Mouse (Mus musculus) limb, embryonic 12.5 days (tissue): ENCODE results near the gene Bcl11a. TPM values are rescaled to one million over a fixed set of nuclear protein-coding genes. Genes with fewer than 3 reads are reported as not detected.

Experiments
- ATAC-seq: fragments of 200-750 bp; cut with Nextera tagmentation; 2 replicates; pipeline ENCODE4 v1.8.0; 2017; ENCODE audit warnings: low read depth, moderate TSS enrichment; ENCODE audit not compliant: insufficient number of reproducible peaks, insufficient read depth, low FRiP score, low TSS enrichment
- H3K27ac ChIP-seq: fragments of 300-500 bp; sonication (generic); 2 replicates; pipeline ENCODE4 v1.5.1; 2016; ENCODE audit warnings: mild to moderate bottlenecking, moderate library complexity
- H3K27me3 ChIP-seq: fragments of 300-500 bp; sonication (generic); 2 replicates; pipeline ENCODE4 v1.6.1; 2016; ENCODE audit warnings: mild to moderate bottlenecking, moderate library complexity
- H3K36me3 ChIP-seq: fragments of 300-500 bp; sonication (generic); 2 replicates; pipeline ENCODE4 v1.6.1; 2016; ENCODE audit warnings: mild to moderate bottlenecking, moderate library complexity
- H3K4me1 ChIP-seq: fragments of 300-500 bp; sonication (generic); replicated peaks from 2 replicates; pipeline ENCODE4 v1.6.1; 2016
- H3K4me2 ChIP-seq: fragments of 300-500 bp; sonication (generic); 2 replicates; pipeline ENCODE4 v1.6.1; 2016; ENCODE audit warnings: mild to moderate bottlenecking, moderate library complexity
- H3K4me3 ChIP-seq: fragments of 300-500 bp; sonication (generic); replicated peaks from 2 replicates; pipeline ENCODE4 v1.5.1; 2016; ENCODE audit warnings: mild to moderate bottlenecking
- H3K9ac ChIP-seq: fragments of 300-500 bp; sonication (generic); replicated peaks from 2 replicates; pipeline ENCODE4 v1.6.1; 2016; ENCODE audit warnings: mild to moderate bottlenecking, moderate library complexity
- H3K9me3 ChIP-seq: fragments of 300-500 bp; sonication (generic); 2 replicates; pipeline ENCODE4 v1.6.1; 2016; ENCODE audit warnings: mild to moderate bottlenecking, moderate library complexity
- WGBS: fragments of 180-500 bp; shearing (Covaris S2); methylation state at CpG from one replicate; pipeline ENCODE4 v1.1.7; 2016; 5-methylcytosine and 5-hydroxymethylcytosine counted together
- polyA plus RNA-seq: library from polyadenylated mRNA; unstranded; fragments of >200 nt; fragmentation: Nextera tagmentation; extraction: Ambion mirVana; gene quantifications from 2 replicates; pipeline ENCODE4 v1.2.1, GENCODE M21; 2016

Bcl11a gene
- polyA plus RNA-seq, 1 experiment from 2014 or later, result 109 TPM

DNA sequence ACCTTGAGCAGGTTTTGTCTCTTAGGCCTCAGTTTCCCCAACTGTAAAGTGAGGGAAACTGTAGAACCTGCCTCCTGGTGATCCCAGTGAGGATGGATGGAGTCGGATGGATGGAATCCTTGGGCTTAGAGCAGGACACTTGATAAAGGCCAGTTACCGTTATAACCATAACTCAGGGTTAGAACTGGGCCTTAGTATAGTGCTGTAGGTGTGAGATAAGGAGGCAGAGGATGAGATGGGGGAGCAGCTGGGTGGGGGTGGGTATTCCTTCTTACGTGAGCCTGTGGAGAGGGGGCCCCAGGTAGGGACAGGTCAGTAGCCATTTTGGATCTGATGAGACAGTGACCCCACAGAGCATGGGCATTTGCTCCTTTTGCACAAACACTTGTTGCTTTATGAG lies 23.8 kb downstream of the Bcl11a start:
- Histone ChIP-seq H3K4me2 (no peak overlapping the region), H3K4me3 (no peak overlapping the region), H3K4me1 (peaks cover 68% of the 10 kb centered on the region), H3K9ac (no peak overlapping the region), H3K36me3 (peaks cover 27% of the 10 kb centered on the region), H3K9me3 (no peaks in the 10 kb centered on the region), H3K27ac (no peak overlapping the region), H3K27me3 (no peaks in the 10 kb centered on the region)
- ATAC-seq, result no peak
- WGBS, result 86% methylated on average over 3 of the region's 3 CpGs

GRCm38 (mm10) chr11:24102372-24102771 lies 24.5 kb downstream of the Bcl11a start:
- 72% methylated on average over 2 of the region's 2 CpGs for whole genome bisulfite sequencing

GRCm38 (mm10) chr11:24103128-24103742 lies 25.4 kb downstream of the Bcl11a start:
- H3K4me1 ChIP-seq, result peaks cover 54% of the 10 kb centered on the region
- H3K9me3 ChIP-seq, result no peaks in the 10 kb centered on the region
- no peaks in the 10 kb centered on the region for H3K27me3 ChIP-seq
- H3K4me2 ChIP-seq, result no peak overlapping the region
- ATAC-seq, result no peak
- H3K9ac ChIP-seq, result no peak overlapping the region
- no peak overlapping the region for H3K4me3 ChIP-seq
- peaks cover 27% of the 10 kb centered on the region for H3K36me3 ChIP-seq
- no peak overlapping the region for H3K27ac ChIP-seq
- WGBS, result 77% methylated on average over 6 of the region's 6 CpGs

More at GRCm38 (mm10) chr11:24102372-24102771, 24.5 kb downstream of the Bcl11a start:
- no peak for ATAC-seq
- no peak overlapping the region for H3K4me3 ChIP-seq
- no peak overlapping the region for H3K27ac ChIP-seq
- H3K4me1 ChIP-seq, result peaks cover 61% of the 10 kb centered on the region
- H3K36me3 ChIP-seq, result peaks cover 27% of the 10 kb centered on the region
- H3K27me3 ChIP-seq, result no peaks in the 10 kb centered on the region
- H3K4me2 ChIP-seq, result no peak overlapping the region
- H3K9ac ChIP-seq, result no peak overlapping the region
- no peaks in the 10 kb centered on the region for H3K9me3 ChIP-seq

DNA sequence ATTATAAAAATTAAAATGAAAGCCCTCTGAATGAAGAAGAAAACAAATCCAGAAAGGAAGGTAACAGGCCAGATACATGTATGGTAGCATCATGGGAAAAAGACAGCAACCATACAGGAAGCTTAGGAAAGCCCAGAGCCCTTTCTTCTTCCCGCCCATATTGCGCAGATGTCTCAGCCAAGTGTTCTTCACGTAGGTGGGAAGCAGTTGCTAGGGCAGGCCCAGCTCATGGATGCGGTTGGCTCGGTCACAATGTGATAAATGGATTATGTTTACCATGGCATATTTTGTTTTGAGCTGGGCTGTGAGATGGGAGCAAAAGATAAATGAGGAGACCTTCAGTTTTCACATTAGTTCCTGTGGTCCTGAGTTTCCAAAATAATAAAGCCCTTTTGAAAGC lies 29.6 kb downstream of the Bcl11a start:
- H3K27me3 ChIP-seq, result no peaks in the 10 kb centered on the region
- peaks cover 28% of the 10 kb centered on the region for H3K36me3 ChIP-seq
- WGBS, result 88% methylated on average over 5 of the region's 5 CpGs
- H3K4me2 ChIP-seq, result no peak overlapping the region
- no peak overlapping the region for H3K27ac ChIP-seq
- no peak overlapping the region for H3K4me3 ChIP-seq
- no peaks in the 10 kb centered on the region for H3K9me3 ChIP-seq
- ATAC-seq, result no peak
- peaks cover 48% of the 10 kb centered on the region for H3K4me1 ChIP-seq
- no peak overlapping the region for H3K9ac ChIP-seq

- Histone ChIP-seq H3K4me3 (no peak overlapping the region), H3K9ac (no peak overlapping the region)
- no peak for ATAC-seq
Observed at GRCm38 (mm10) chr11:24108974-24109373, 31.1 kb downstream of the Bcl11a start.

DNA sequence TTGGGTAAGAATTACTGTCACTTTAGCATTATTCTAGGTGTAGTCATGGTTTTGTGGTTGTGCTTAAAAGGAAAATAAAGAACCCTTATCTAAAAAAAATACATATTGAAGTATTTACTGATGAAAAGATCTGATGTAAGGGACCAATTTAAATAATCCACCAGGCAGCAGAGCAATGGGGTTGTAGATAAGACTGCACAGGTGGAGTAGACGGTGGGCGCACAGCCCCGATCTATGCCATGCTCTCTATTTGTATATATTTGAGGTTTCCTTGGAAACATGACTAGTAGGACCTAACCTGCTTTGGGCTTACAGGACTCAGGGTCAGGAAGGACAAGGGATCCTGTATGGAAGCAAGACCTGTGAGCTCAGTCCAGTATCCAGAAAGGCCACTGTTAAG lies 31.5 kb downstream of the Bcl11a start:
- Histone ChIP-seq H3K27me3 (no peaks in the 10 kb centered on the region), H3K9me3 (no peaks in the 10 kb centered on the region), H3K36me3 (peaks cover 27% of the 10 kb centered on the region; the same call in 1 of the 2 replicates), H3K27ac (no peak overlapping the region), H3K4me2 (no peak overlapping the region), H3K4me1 (peaks cover 45% of the 10 kb centered on the region), H3K9ac (no peak overlapping the region), H3K4me3 (no peak overlapping the region)
- WGBS, result 95% methylated on average over 3 of the region's 3 CpGs
- ATAC-seq, result no peak

More at GRCm38 (mm10) chr11:24108974-24109373, 31.1 kb downstream of the Bcl11a start:
- H3K36me3 ChIP-seq, result peaks cover 27% of the 10 kb centered on the region; the same call in 1 of the 2 replicates
- H3K9me3 ChIP-seq, result no peaks in the 10 kb centered on the region
- no peaks in the 10 kb centered on the region for H3K27me3 ChIP-seq
- no peak overlapping the region for H3K4me2 ChIP-seq
- H3K4me1 ChIP-seq, result peaks cover 41% of the 10 kb centered on the region
- 80% methylated on average over 3 of the region's 3 CpGs for WGBS
- H3K27ac ChIP-seq, result no peak overlapping the region

GRCm38 (mm10) chr11:24110113-24110512 lies 32.3 kb downstream of the Bcl11a start:
- Histone ChIP-seq H3K36me3 (peaks cover 31% of the 10 kb centered on the region; the same call in 1 of the 2 replicates), H3K9me3 (no peaks in the 10 kb centered on the region), H3K4me3 (no peak overlapping the region), H3K9ac (no peak overlapping the region), H3K27ac (no peak overlapping the region), H3K27me3 (no peaks in the 10 kb centered on the region), H3K4me2 (no peak overlapping the region), H3K4me1 (peaks cover 53% of the 10 kb centered on the region)
- 88% methylated on average over 2 of the region's 2 CpGs for whole genome bisulfite sequencing
- no peak for ATAC-seq

- H3K27ac ChIP-seq, result no peak overlapping the region
- peaks cover 44% of the 10 kb centered on the region for H3K36me3 ChIP-seq
- H3K4me1 ChIP-seq, result peaks cover 50% of the 10 kb centered on the region
- H3K9me3 ChIP-seq, result no peaks in the 10 kb centered on the region
- H3K27me3 ChIP-seq, result no peaks in the 10 kb centered on the region
- no peak for ATAC-seq
- H3K9ac ChIP-seq, result no peak overlapping the region
- WGBS, result 54% methylated on average over 6 of the region's 6 CpGs
- no peak overlapping the region for H3K4me2 ChIP-seq
- no peak overlapping the region for H3K4me3 ChIP-seq
Observed at GRCm38 (mm10) chr11:24111720-24112119, 33.9 kb downstream of the Bcl11a start.

DNA sequence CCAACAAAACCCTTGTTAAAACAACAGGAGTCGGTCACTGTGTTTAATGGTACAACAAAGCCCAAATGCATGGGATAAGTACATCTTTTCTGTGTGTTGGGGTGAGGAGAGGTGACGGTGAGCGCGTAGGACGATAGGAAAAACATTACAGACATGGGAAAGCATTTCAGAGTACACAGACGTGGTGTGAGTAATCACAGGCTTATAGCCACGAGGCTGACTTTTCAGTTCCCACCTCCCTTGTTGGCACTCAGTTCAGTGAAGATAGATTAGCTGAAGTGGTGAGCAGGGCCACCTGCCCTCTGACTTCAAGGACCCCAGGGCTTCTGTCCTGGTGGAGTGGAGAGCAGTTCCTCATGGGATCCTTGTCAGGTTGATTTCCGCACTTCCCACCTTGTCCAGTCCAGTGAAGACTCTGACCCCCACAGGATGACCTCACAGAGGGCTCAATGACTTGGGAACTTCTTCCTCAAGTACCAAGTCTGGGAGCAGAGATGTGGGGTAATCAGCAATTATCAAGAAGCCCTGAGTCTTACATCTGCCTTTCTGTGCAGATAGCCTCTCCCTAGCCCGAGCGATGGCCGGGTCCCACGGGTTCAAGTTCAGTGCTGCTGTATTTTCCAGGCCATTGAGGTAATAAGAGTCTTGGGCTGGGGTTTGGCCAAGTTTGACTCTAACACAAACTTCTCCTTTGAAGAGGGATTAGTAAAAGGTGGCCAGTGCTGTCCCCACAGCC lies 37.3 kb downstream of the Bcl11a start:
- WGBS, result 74% methylated on average over 12 of the region's 12 CpGs
- H3K4me3 ChIP-seq, result no peak overlapping the region
- H3K9ac ChIP-seq, result no peak overlapping the region
- peaks cover 70% of the 10 kb centered on the region for H3K4me1 ChIP-seq
- no peak overlapping the region for H3K27ac ChIP-seq
- ATAC-seq, result no peak
- H3K36me3 ChIP-seq, result peaks cover 53% of the 10 kb centered on the region
- no peaks in the 10 kb centered on the region for H3K27me3 ChIP-seq
- no peaks in the 10 kb centered on the region for H3K9me3 ChIP-seq
- no peak overlapping the region for H3K4me2 ChIP-seq

- Histone ChIP-seq H3K4me2 (no peak overlapping the region), H3K4me1 (peaks cover 70% of the 10 kb centered on the region), H3K27me3 (no peaks in the 10 kb centered on the region), H3K27ac (no peak overlapping the region), H3K9me3 (no peaks in the 10 kb centered on the region), H3K9ac (no peak overlapping the region), H3K4me3 (no peak overlapping the region), H3K36me3 (peaks cover 54% of the 10 kb centered on the region)
- no peak for ATAC-seq
- 93% methylated on average over 2 of the region's 2 CpGs for WGBS
Observed at GRCm38 (mm10) chr11:24116041-24116440, 38.2 kb downstream of the Bcl11a start.

GRCm38 (mm10) chr11:24116582-24117318 lies 38.9 kb downstream of the Bcl11a start:
- H3K9ac ChIP-seq, result no peak overlapping the region
- no peaks in the 10 kb centered on the region for H3K27me3 ChIP-seq
- WGBS, result 84% methylated on average over 7 of the region's 7 CpGs
- H3K4me3 ChIP-seq, result no peak overlapping the region
- no peak overlapping the region for H3K27ac ChIP-seq
- H3K4me2 ChIP-seq, result no peak overlapping the region
- no peak for ATAC-seq
- peaks cover 70% of the 10 kb centered on the region for H3K4me1 ChIP-seq
- no peaks in the 10 kb centered on the region for H3K9me3 ChIP-seq
- H3K36me3 ChIP-seq, result peaks cover 58% of the 10 kb centered on the region
